Mouse (Mus musculus) G1E (cell line): ENCODE data around the gene Itgb3bp.

Experiments
- CTCF ChIP-seq: IDR thresholded peaks from 2 replicates; pipeline ENCODE4 v1.5.1; 2012; ENCODE audit warnings: low read depth, low read length, inconsistent platforms, mixed read lengths
- GATA1 ChIP-seq: IDR thresholded peaks from 2 replicates; pipeline ENCODE4 v1.6.1; 2012; ENCODE audit warnings: borderline replicate concordance, low read length, inconsistent platforms, mixed read lengths
- GATA2 ChIP-seq: IDR thresholded peaks from 2 replicates; pipeline ENCODE4 v1.6.1; 2012; ENCODE audit warnings: low read depth, low read length, inconsistent platforms, borderline replicate concordance
- POLR2AphosphoS5 ChIP-seq: IDR thresholded peaks from 2 replicates; pipeline ENCODE4 v1.6.1; 2012; ENCODE audit warnings: low read depth, low read length, inconsistent platforms; ENCODE audit not compliant: insufficient replicate concordance
- TAL1 ChIP-seq: conservative IDR thresholded peaks from 2 replicates; pipeline ENCODE4 v1.6.1; 2012; ENCODE audit warnings: low read depth, low read length, inconsistent platforms, mixed read lengths

DNA sequence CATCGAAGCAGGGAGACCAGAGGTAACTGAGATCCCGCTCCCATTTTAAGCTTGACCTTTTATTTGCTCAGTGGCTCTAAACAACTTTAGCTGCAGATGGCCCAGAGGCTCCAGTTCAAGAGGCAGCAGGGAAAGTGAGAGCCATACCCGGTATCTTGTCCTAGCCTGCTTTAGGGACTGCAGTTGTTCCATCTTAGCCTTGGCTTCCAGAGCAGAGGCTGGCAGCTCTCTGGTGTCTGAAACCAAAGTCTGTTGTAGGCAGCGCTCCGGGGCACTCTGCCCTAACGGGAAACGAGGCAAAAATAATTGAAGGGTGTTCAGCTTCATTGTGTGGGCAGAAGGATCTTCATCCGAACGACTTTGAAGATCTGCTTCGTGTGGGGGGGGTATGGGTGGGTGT is 25.8 kb upstream of the Itgb3bp start:
- no peak for TF ChIP-seq CTCF
- no peak for TF ChIP-seq GATA1
- no peak for TF ChIP-seq TAL1
- TF ChIP-seq POLR2AphosphoS5, result no peak
- TF ChIP-seq GATA2, result no peak
